Mouse (Mus musculus): ENCODE measurements at regions not wholly inside any gene's neighbourhood (a gene's known extent, or its start where the extent isn't known, plus 50 kb on each side); places are given as distances from the start of the nearest gene placed in this dataset.

GRCm38 (mm10) chr1:104226493-104226892 is 541.8 kb upstream of the Cdh20 start:
- no peak for DNase-seq (ENCODE audit: low spot score in 2 of 2)

GRCm38 (mm10) chr1:104226901-104227300 is 541.4 kb upstream of the Cdh20 start:
- DNase-seq (ENCODE audit: low spot score in 2 of 2), result peak; percentile 53 to 75

- DNase-seq (ENCODE audit: low spot score in 2 of 2), result peak; percentile 14 to 50
Measured at GRCm38 (mm10) chr1:104241605-104242004, 526.7 kb upstream of the Cdh20 start.

- DNase-seq (ENCODE audit: low spot score in 2 of 2), result no peak
Measured at GRCm38 (mm10) chr1:104265775-104266174, 502.6 kb upstream of the Cdh20 start.

GRCm38 (mm10) chr1:104307941-104308340 is 460.4 kb upstream of the Cdh20 start:
- DNase-seq (ENCODE audit: low spot score in 2 of 2), result no peak

GRCm38 (mm10) chr1:104311617-104312016 is 456.7 kb upstream of the Cdh20 start:
- no peak for DNase-seq (ENCODE audit: low spot score in 2 of 2)

- no peak for DNase-seq (ENCODE audit: low spot score in 2 of 2)
Measured at GRCm38 (mm10) chr1:104315058-104315457, 453.3 kb upstream of the Cdh20 start.

GRCm38 (mm10) chr1:104318020-104318419 is 450.3 kb upstream of the Cdh20 start:
- DNase-seq (ENCODE audit: low spot score in 2 of 2), result no peak

GRCm38 (mm10) chr1:104332666-104333370 is 435.5 kb upstream of the Cdh20 start:
- DNase-seq (ENCODE audit: low spot score in 2 of 2), result no peak

- DNase-seq (ENCODE audit: low spot score in 2 of 2), result no peak
Measured at GRCm38 (mm10) chr1:104333577-104333976, 434.8 kb upstream of the Cdh20 start.

Data from right cerebral cortex, postnatal 36 days (tissue).